Mouse (Mus musculus): ENCODE data around the gene Cd4. TPM values are rescaled to one million over a fixed set of nuclear protein-coding genes. Genes with fewer than 3 reads are reported as not detected.
"Not testable (repeated sequence)": the region's sequence is repeated elsewhere in the genome, so short reads cannot be mapped to it uniquely, and the experiment has no call there.

Cd4 gene
- polyA plus RNA-seq, 1 experiment from 2014 or later: not detected

GRCm38 (mm10) chr6:124831649-124832048, 56.4 kb downstream of the Cd4 start:
- 87% methylated on average over 8 of the region's 8 CpGs for WGBS
- DNase-seq: no peak
- no peak for TF ChIP-seq CTCF (IDR thresholded peaks at IDR 0.05; ENCODE audit: low read depth)
- no peak for ATAC-seq (ENCODE audit: insufficient read depth)
- Histone ChIP-seq H3K36me3 (ENCODE audit: insufficient read depth) (peaks cover 37% of the 10 kb centered on the region), H3K9ac (no peak overlapping the region), H3K4me2 (peak overlapping the region; percentile 86), H3K4me1 (ENCODE audit: insufficient read depth) (peaks cover 12% of the 10 kb centered on the region; the same call in 1 of the 2 replicates), H3K4me3 (ENCODE audit: low read depth, low read length) (peak overlapping the region; percentile 80; the same call in 1 of the 2 replicates), H3K27ac (ENCODE audit: low read depth) (no peak overlapping the region), H3K27me3 (ENCODE audit: insufficient read depth, low read length) (no peaks in the 10 kb centered on the region), H3K9me3 (ENCODE audit: low read depth, low read length) (no peaks in the 10 kb centered on the region)

- peak overlapping the region; percentile 86 for H3K4me2 ChIP-seq
- not testable (repeated sequence) for H3K9me3 ChIP-seq (ENCODE audit: low read depth, low read length); H3K27ac ChIP-seq (ENCODE audit: low read depth); DNase-seq; H3K27me3 ChIP-seq (ENCODE audit: insufficient read depth, low read length); ATAC-seq (ENCODE audit: insufficient read depth)
- 91% methylated on average over 4 of the region's 4 CpGs for WGBS
- H3K36me3 ChIP-seq (ENCODE audit: insufficient read depth): peaks cover 40% of the 10 kb centered on the region
- peak overlapping the region; percentile 80 for H3K4me3 ChIP-seq (ENCODE audit: low read depth, low read length)
- H3K4me1 ChIP-seq (ENCODE audit: insufficient read depth): peaks cover 11% of the 10 kb centered on the region; the same call in 1 of the 2 replicates
- peak overlapping the region; percentile 16; the same call in 1 of the 2 replicates for H3K9ac ChIP-seq
Measured at GRCm38 (mm10) chr6:124831199-124831598, 56.8 kb downstream of the Cd4 start.

GRCm38 (mm10) chr6:124829799-124830700, 58.0 kb downstream of the Cd4 start:
- Histone ChIP-seq H3K27me3 (ENCODE audit: insufficient read depth, low read length) (no peaks in the 10 kb centered on the region), H3K4me3 (ENCODE audit: low read depth, low read length) (peak overlapping the region; percentile 80), H3K4me2 (peak overlapping the region; percentile 86), H3K9ac (peak overlapping the region; percentile 87), H3K4me1 (ENCODE audit: insufficient read depth) (peaks cover 6% of the 10 kb centered on the region; the same call in 1 of the 2 replicates), H3K36me3 (ENCODE audit: insufficient read depth) (peaks cover 49% of the 10 kb centered on the region), H3K27ac (ENCODE audit: low read depth) (peak overlapping the region; percentile 92), H3K9me3 (ENCODE audit: low read depth, low read length) (no peaks in the 10 kb centered on the region)
- under 1% methylated on average over 38 of the region's 38 CpGs for WGBS
- TF ChIP-seq CTCF (IDR thresholded peaks at IDR 0.05; ENCODE audit: low read depth): no peak
- ATAC-seq (ENCODE audit: insufficient read depth) (peak; percentile 90), DNase-seq (peak; percentile 98)

- TF ChIP-seq CTCF (IDR thresholded peaks at IDR 0.05; ENCODE audit: low read depth): peak; percentile 56
- ATAC-seq (ENCODE audit: insufficient read depth) (peak; percentile 95), DNase-seq (peak; percentile 100)
- H3K27me3 ChIP-seq (ENCODE audit: insufficient read depth, low read length): no peaks in the 10 kb centered on the region
- WGBS: under 1% methylated on average over 55 of the region's 55 CpGs
- H3K9me3 ChIP-seq (ENCODE audit: low read depth, low read length): no peaks in the 10 kb centered on the region
- H3K36me3 ChIP-seq (ENCODE audit: insufficient read depth): peaks cover 51% of the 10 kb centered on the region
- H3K4me2 ChIP-seq: peak within 1 kb of the TSS; percentile 86
- peak within 1 kb of the TSS; percentile 80 for H3K4me3 ChIP-seq (ENCODE audit: low read depth, low read length)
- H3K27ac ChIP-seq (ENCODE audit: low read depth): peak within 1 kb of the TSS; percentile 92
- peaks cover 6% of the 10 kb centered on the region; the same call in 1 of the 2 replicates for H3K4me1 ChIP-seq (ENCODE audit: insufficient read depth)
- peak within 1 kb of the TSS; percentile 87 for H3K9ac ChIP-seq
Measured at GRCm38 (mm10) chr6:124828868-124829798, 58.9 kb downstream of the Cd4 start, which contains the start of the genes Usp5 and Cdca3. Gene Usp5, minus strand, starts transcription at chr6:124829484. Gene Cdca3, plus strand, starts transcription at chr6:124829547.

GRCm38 (mm10) chr6:124828101-124828592, 59.9 kb downstream of the Cd4 start:
- Histone ChIP-seq H3K4me1 (ENCODE audit: insufficient read depth) (peaks cover 6% of the 10 kb centered on the region; the same call in 1 of the 2 replicates), H3K36me3 (ENCODE audit: insufficient read depth) (peaks cover 52% of the 10 kb centered on the region), H3K4me2 (peak overlapping the region; percentile 80), H3K4me3 (ENCODE audit: low read depth, low read length) (peak overlapping the region; percentile 80), H3K27me3 (ENCODE audit: insufficient read depth, low read length) (no peaks in the 10 kb centered on the region), H3K9ac (peak overlapping the region; percentile 51), H3K9me3 (ENCODE audit: low read depth, low read length) (no peaks in the 10 kb centered on the region), H3K27ac (ENCODE audit: low read depth) (peak overlapping the region; percentile 34; the same call in 1 of the 2 replicates)
- 17% methylated on average over 10 of the region's 10 CpGs for WGBS
- TF ChIP-seq CTCF (IDR thresholded peaks at IDR 0.05; ENCODE audit: low read depth): no peak; the same call in 1 of the 2 replicates
- DNase-seq (peak; percentile 67), ATAC-seq (ENCODE audit: insufficient read depth) (no peak)

- H3K4me2 ChIP-seq: no peak overlapping the region
- 94% methylated on average over 4 of the region's 4 CpGs for WGBS
- H3K27ac ChIP-seq (ENCODE audit: low read depth): no peak overlapping the region
- no peaks in the 10 kb centered on the region for H3K4me1 ChIP-seq (ENCODE audit: insufficient read depth)
- no peak overlapping the region for H3K4me3 ChIP-seq (ENCODE audit: low read depth, low read length)
- no peak for DNase-seq
- peaks cover 94% of the 10 kb centered on the region for H3K36me3 ChIP-seq (ENCODE audit: insufficient read depth)
- H3K9me3 ChIP-seq (ENCODE audit: low read depth, low read length): no peaks in the 10 kb centered on the region
- no peaks in the 10 kb centered on the region for H3K27me3 ChIP-seq (ENCODE audit: insufficient read depth, low read length)
- no peak for ATAC-seq (ENCODE audit: insufficient read depth)
- TF ChIP-seq CTCF (IDR thresholded peaks at IDR 0.05; ENCODE audit: low read depth): no peak
- H3K9ac ChIP-seq: no peak overlapping the region
Measured at GRCm38 (mm10) chr6:124822049-124822448, 66.0 kb downstream of the Cd4 start.

All from lung, embryonic 14.5 days (tissue).